Mouse (Mus musculus) heart, postnatal 10 days (tissue): Measurements from ENCODE around the gene Zp1. TPM values are rescaled to one million over a fixed set of nuclear protein-coding genes. Genes with fewer than 3 reads are reported as not detected.

Experiments
- DNase-seq, 2 experiments: peaks; one replicate each; pipeline ENCODE4 v3.0.0; 2021
- intact Hi-C: fragments of 180-260 bp; cut with DNase I; formaldehyde crosslinking; loops from one replicate; pipeline ENCODE4 v1.15.1; 2025
- total RNA-seq, 2 experiments: library from RNA; stranded (reverse); gene quantifications; 2 replicates each; pipeline ENCODE4 v1.2.3; 2021

The Zp1 gene
- total RNA-seq, result not detected

GRCm38 (mm10) chr19:10920532-10920931 is at the start of gene Zp1:
Gene Zp1, minus strand, starts transcription at chr19:10920632.
- no peak for DNase-seq
- intact Hi-C loops, result no loop called here

GRCm38 (mm10) chr19:10968578-10968977 is 48.1 kb upstream of the Zp1 start:
- intact Hi-C loops, result no loop called here
- no peak for DNase-seq

- intact Hi-C loops, result no loop called here
- peak in 1 of 2 experiments; percentile 32 for DNase-seq
These were observed 45.3 kb upstream of the Zp1 start for GRCm38 (mm10) chr19:10965721-10966120.

GRCm38 (mm10) chr19:10959978-10960346 is 39.5 kb upstream of the Zp1 start:
- intact Hi-C loops, result loop anchor here (2.0 kb wide), 4 partner anchors 51 to 295 kb away; no protein-coding TSS in a partner anchor

GRCm38 (mm10) chr19:10959085-10959977 is 38.9 kb upstream of the Zp1 start:
- DNase-seq, result peak; percentile 68 to 85
- intact Hi-C loops, result loop anchor here (2.0 kb wide), 3 partner anchors 51 to 295 kb away; no protein-coding TSS in a partner anchor

More at GRCm38 (mm10) chr19:10959978-10960346, 39.5 kb upstream of the Zp1 start:
- no peak for DNase-seq

- intact Hi-C loops, result no loop called here
- peak; percentile 71 to 73 for DNase-seq
These were observed 31.8 kb upstream of the Zp1 start for GRCm38 (mm10) chr19:10952021-10952939.

GRCm38 (mm10) chr19:10949558-10949957 is 29.1 kb upstream of the Zp1 start:
- intact Hi-C loops, result no loop called here
- no peak for DNase-seq

- intact Hi-C loops, result no loop called here
- peak; percentile 97 to 98 for DNase-seq
These were observed 28.7 kb upstream of the Zp1 start, which contains the start of gene Ccdc86 for GRCm38 (mm10) chr19:10949112-10949511. Gene Ccdc86, minus strand, starts transcription at chr19:10949266.

GRCm38 (mm10) chr19:10948416-10948815 is 28.0 kb upstream of the Zp1 start:
- no peak for DNase-seq
- intact Hi-C loops, result no loop called here

- no peak for DNase-seq
- intact Hi-C loops, result no loop called here
These were observed 26.8 kb upstream of the Zp1 start for GRCm38 (mm10) chr19:10947219-10947618.

GRCm38 (mm10) chr19:10946506-10946905 is 26.1 kb upstream of the Zp1 start:
- intact Hi-C loops, result no loop called here
- no peak for DNase-seq

- intact Hi-C loops, result no loop called here
- no peak for DNase-seq
These were observed 23.5 kb upstream of the Zp1 start for GRCm38 (mm10) chr19:10943955-10944354.

GRCm38 (mm10) chr19:10940801-10941457 is 20.5 kb upstream of the Zp1 start:
- no peak for DNase-seq
- intact Hi-C loops, result no loop called here

- intact Hi-C loops, result no loop called here
- DNase-seq, result peak; percentile 48 to 70
These were observed 19.8 kb upstream of the Zp1 start for GRCm38 (mm10) chr19:10940097-10940800.

- DNase-seq, result no peak
- intact Hi-C loops, result no loop called here
These were observed 18.3 kb upstream of the Zp1 start for GRCm38 (mm10) chr19:10938771-10939170.

- intact Hi-C loops, result no loop called here
- no peak for DNase-seq
These were observed 16.7 kb upstream of the Zp1 start, which contains the start of gene Ptgdr2 for GRCm38 (mm10) chr19:10937110-10937563. Gene Ptgdr2, plus strand, starts transcription at chr19:10937160.

GRCm38 (mm10) chr19:10936077-10936476 is 15.6 kb upstream of the Zp1 start:
- intact Hi-C loops, result no loop called here
- DNase-seq, result no peak

GRCm38 (mm10) chr19:10935029-10935428 is 14.6 kb upstream of the Zp1 start:
- intact Hi-C loops, result no loop called here
- no peak for DNase-seq

- intact Hi-C loops, result no loop called here
- DNase-seq, result no peak
These were observed 10.2 kb upstream of the Zp1 start for GRCm38 (mm10) chr19:10930641-10931040.

GRCm38 (mm10) chr19:10926666-10927065 is 6.2 kb upstream of the Zp1 start:
- DNase-seq, result no peak
- intact Hi-C loops, result no loop called here
